Mouse (Mus musculus): Measurements from ENCODE around the gene Nr1i2.
"Not testable (repeated sequence)": the region's sequence is repeated elsewhere in the genome, so short reads cannot be mapped to it uniquely, and the experiment has no call there.

The Nr1i2 gene

DNA sequence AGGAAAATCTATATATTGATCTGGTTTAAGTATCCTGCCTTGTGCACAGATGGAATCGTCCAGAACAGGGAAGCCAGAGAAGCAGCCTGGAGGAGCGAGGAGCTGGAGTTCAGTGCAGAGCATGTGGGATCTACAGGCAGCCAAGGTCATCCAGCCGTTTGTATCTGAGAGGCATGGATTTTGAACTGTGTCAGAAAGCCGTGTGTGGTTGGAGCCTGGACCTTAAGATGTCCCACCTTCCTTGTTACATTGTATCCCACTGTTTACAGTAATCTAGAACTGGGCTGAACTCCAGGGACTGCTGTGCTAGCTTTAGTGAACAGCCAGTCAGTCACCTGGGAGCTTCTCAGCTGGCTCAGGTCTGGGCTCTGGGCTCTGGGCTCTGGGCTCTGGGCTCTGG is 8.1 kb downstream of the Nr1i2 start:
- no peak for DNase-seq

DNA sequence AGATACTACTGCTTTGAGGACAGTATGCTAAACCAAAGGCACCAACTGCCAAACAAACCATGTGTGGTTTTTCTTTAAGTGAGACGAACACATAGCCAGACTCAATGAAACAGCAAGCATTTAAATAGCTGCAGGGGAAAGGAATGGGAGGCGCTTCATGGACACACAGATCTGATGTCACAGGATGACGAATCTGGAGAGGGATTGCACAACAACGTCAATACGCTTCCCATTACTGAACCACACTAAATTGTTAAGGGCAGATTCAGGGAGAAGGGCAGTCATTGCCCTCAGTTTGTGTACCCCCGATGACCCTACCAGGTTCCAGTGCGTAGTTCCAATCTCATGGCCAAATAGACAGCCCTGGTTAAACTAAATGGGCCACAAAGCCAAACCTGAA is 8.8 kb downstream of the Nr1i2 start:
- DNase-seq = no peak

DNA sequence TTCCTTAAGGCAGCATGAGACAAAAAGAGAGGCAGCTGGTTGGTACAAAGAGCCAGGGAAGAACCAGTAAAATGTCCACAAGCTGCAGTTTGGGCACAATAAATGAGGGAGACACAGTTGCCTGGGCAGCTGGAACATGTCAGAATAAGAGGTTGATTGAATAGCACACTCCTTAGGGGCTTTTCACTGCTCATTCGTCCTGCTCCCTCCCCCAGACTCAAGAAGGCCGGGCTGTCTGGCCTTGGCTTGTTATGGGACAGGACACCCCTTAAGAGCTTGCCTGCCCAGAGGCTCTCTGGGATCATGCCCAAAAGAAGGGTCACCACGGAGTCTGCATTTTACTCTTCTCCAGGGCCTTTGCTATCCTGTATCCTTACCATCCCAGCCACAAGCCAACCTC is 11.3 kb downstream of the Nr1i2 start:
- no peak for DNase-seq

DNA sequence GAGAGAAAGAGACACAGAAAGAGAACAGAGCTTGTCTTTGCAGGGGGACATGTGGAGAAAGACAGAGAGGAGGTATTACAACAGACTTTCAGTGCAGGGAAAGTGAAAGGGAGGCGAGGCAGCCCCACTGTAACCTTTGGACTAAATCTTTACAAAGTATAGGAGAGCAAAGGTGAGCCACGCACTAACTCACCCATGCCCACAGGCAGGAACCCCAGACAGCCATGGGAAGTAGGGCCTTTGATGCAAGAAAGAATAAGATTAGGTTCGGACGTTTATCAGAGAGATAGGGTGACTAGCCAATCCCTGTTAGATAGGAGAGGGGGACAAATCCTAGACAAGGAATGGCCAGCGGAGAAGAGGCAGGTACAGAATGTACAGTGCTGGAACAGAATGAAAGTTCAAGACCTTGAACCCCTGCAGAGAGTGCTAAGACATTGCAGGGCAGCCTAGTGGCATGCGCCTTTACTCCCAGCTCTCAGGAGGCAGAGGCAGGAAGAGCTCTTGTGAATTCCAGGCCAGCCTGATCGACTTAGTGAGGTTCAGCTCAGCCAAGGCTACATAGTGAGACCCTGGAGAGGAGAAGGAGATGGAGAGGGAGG is 12.0 kb downstream of the Nr1i2 start:
- DNase-seq = no peak

DNA sequence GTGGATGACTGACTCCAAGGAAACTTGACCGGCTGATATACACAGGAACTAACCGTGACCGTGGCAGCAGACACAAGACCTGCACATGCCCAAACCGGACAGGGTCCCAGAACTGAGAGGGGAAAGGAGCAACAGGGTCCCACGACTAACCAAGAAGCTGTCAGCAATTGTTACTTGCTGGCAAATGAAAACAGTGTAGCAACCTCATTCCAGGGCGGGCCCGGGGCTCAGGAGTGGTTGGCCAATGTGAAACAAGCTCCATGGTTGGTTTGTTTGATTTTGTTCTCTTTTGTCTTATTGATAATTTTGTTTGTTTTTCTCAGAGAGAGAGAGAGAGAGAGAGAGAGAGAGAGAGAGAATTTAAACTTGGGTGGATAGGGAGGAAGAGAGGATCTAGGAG is 13.7 kb downstream of the Nr1i2 start:
- no peak for DNase-seq

DNA sequence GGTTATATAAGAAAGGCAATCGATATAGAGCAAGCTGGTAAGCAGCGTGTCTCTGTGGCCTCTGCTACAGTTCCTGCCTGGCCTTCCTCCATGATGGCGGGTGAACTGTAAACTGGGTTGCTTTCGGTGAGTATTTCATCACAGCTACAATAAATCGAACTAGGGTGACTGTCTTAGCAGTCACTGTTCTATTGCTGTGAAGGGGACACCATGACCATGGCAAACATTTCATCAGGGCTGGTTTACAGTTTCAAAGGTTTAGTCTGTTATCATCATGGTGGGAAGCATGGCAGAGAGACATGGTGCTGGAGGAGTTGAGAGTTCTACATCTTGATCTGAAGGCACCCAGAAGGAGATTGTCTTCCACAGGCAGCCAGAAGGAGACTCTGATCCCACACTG is 14.8 kb downstream of the Nr1i2 start:
- no peak for DNase-seq

DNA sequence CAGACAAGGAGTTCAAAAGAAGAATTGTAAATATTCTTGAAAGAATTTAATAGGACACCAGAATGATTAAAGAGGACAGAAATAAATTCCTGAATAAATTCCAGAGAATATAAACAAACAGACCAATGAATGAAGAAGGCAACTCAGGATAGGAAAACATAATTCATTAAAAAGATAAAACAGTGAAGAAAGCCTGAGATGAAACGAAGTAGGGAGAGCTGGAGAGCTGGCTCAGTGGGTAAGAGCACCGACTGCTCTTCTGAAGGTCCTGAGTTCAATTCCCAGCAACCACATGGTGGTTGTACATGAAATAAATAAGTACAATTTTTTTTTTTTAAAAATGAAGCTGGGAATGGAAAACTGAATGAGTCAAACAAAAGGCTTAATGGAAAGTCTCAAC is 19.9 kb downstream of the Nr1i2 start:
- no peak for DNase-seq

DNA sequence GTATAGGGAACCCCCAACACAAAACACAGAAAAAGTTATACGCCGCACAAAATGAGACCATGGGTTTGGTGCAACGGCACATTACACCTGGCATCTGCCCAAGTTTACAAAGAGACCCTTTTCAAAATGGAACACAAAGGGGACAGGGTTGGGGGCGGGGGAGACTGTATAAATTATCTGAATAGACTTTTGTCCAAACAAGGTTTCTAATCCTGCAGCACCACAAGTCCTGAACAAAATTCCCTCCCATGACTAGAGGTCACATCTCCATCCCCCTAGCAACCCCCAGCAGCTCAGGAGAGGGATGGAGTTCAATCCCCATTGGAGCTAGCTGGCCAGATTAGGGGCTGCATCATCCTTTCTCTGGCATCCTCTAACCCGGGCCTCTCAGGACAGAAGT is 22.1 kb downstream of the Nr1i2 start:
- no peak for DNase-seq

DNA sequence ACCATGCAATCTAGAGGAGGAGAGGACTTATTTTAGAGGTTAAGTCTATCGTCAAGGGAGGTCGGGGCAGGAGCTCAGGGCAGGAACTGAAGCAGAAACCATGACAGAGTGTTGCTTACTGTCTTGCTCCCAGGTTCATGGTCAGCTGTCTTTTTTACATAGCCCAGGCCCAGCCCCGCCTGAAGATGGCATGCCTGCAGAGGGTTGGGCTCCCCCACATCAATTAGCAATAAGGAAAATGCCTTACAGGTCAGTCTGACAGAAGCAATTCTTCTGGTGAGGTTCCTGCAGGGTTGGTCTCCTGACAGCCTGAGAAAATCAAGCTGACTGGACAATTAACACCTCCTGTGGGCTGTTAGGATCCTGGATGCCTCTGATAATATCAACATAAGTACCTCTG is 23.0 kb downstream of the Nr1i2 start:
- no peak for DNase-seq

DNA sequence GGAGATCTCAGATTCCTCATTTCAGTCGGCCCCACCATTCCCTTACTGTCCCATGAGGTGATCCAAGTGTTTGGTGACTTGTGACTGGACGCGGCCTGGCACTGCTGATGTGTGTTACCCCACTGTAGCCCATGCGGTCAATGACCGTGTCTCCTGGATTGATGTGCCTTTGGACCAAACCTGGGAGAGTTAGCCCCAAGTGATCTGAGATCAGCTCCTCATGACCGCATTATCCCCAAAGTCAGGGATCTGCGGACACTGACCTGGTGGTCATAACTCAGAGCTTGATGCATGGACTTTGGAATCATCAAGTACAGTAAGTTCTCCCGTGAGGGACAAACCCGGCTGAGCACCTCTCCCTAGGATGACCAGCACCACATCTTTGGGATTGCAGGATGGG is 38.7 kb downstream of the Nr1i2 start:
- no peak for DNase-seq

DNA sequence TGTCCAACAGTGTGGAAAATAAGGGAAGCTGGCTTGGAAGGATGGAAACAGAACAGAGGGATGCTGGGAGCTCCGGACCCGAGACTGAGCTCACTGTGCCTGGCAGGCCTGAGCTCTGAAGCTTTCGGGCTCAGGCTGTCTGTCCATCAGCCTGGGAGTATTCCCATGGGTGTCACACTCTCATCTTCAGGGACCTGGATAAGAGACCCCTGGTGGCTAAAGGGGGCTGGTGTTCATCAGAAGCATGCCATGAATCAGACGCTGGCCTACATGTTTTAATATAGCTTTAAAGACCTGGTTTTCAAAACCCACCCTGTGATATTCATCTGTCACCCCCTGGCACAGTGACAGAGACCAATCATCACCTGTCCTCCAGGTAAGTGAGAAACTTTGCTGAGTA is 39.5 kb downstream of the Nr1i2 start:
- DNase-seq = no peak

DNA sequence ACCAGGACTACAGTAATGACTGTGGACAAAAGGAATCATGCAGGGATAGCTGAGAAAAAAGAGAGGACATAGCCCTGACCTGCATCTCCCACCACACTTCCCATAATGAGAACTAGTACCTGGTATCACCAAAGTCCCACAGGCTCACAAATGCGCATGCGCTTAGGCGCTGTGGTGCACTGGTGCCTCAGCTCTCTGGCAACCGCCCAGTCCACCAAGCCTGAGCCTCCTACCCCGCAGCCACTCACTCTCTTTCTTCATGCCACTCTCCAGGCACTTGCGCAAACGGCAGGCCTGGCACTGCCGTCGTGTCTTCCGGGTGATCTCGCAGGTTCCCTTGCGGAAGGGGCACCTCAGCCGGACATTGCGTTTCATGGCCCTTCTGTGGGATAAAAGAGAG is 40.6 kb downstream of the Nr1i2 start:
- no peak for DNase-seq

DNA sequence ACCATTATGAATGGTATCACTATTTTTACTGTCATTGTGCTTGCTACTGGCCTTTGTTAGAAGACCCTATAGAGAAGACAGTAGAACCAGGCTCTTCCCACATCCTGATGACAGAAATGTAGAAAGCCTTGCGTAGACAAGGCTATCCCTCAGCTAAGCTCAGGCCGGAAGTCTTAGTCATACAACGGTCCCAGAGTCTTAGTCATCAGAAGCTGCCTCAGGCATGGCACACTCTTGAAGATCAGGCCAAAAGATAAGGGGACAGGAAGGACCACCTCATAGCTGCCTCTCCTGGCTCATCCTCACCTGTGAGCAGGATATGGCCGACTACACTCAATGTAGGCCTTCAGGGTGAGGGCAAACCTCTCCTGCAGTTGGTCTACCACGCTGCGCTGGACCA is 44.2 kb downstream of the Nr1i2 start:
- no peak for DNase-seq

DNA sequence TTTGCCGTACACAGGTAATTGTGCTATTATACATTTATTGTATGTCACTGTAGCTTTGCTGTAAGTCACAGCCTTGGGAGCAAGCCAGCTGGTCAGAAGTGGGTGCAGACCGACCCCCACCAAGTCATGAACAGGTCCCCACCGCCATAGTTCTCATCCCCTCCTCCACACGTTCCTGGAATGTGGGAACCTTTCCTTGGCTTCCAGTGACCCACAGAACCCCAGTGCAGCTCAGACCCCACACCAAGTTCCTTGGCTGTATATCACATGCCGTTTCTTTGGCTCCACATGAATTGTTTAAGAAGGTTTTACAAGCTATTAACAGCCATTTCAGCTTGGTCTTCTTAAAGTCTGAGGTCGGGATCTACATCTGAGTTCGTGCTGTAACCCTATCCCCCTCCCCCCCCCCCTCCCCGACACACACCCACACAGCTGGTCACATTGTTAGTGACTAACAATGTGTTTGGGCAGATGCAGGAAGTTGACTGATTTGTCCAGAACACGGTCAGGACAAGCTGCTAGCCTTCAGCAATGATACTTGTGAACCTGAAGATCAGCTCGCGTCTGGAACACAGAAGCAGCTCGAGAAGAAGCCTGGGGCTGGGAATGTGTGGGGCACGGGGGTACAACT is 46.2 kb downstream of the Nr1i2 start:
- no peak for DNase-seq

DNA sequence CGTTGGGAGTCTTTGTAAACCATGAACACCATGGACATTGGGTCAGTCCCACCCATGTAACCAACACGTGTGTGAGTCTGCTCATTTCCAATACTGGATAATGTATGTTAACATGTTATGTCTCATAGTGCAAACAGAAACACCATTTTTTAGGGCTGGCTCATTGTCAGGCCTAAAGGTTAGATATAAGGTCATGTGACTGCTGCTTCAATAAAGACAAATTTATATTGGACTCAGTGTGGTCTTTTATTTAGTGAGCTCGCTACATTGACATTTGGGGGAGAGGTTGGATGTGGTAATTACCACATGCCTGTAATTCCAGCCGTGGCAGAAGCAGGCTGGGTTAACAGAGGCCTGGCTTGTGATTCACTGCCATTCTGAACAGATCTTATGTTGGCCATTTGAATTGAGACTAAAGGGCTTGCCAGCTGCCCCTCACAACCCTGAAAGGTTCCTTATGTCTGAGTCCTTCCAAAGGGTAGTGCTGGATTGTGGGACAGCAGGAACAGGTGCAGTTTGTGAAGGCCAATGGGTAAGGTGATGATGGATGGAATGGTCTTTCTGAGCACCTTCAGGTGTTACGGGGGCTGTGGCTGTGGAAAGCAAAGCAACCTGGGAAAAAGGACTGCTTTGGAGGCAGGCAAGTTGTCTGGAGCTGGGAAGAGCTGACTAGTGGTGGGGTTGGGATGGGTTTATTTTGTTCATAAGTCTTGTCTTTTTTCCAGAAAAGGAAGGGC is 48.6 kb downstream of the Nr1i2 start:
- no peak for DNase-seq

DNA sequence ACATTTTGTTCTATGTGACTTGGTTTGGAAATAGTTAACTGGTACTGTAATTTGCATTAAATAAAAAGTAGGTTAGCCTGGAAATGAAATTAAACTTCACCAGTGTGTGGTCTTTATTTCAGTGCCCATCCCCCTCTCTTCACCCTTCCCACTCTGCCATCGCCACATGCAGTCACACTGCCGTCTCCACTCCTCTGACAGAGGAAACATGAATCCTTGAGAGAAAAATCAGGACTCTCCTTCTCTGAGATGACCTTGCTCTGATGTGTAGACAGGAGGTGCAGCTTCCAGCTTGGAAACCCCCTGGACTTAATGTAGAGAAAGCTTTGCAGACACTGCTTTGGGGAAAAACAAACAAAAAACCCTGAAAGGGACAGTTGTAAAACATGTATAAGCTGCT is 49.2 kb downstream of the Nr1i2 start:
- no peak for DNase-seq

DNA sequence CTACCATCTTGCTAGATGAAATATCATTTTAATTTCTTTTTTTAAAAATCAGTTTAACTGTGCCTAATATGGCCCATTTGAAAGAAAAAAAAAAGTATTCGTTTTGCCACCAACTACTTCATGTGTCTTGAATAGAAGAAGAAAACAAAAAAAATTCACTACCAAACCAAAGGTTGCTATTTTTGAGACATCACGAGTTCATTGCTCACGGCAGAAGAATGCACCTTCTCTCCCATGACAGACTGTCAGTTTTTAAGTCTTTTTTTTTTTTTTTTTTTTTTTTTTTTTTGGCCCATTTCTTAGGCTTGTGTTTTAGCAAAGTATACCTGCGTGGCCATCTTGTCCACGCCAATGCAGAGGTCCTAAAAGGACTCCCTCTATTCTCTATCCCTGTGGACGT is 50.5 kb downstream of the Nr1i2 start:
- DNase-seq = no peak

DNA sequence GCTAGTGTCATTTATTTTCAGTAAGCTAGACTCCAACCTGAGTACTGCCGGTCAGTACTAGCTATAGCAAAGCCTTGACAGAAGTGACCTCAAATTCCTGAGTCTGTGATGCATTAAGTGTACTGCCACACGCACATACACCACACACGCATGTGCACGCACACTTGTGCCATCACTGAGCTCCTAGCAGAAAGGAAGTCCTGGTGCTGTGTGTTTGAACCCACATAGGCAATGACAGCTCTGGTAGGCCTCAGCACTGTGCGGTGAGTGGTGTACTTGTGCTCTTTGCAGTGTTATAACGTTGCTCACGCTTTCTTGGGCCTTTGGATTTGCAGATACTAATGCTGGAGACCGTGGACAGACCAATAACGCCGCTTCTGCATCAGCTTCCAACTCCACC is 54.5 kb downstream of the Nr1i2 start:
- no peak for DNase-seq

DNA sequence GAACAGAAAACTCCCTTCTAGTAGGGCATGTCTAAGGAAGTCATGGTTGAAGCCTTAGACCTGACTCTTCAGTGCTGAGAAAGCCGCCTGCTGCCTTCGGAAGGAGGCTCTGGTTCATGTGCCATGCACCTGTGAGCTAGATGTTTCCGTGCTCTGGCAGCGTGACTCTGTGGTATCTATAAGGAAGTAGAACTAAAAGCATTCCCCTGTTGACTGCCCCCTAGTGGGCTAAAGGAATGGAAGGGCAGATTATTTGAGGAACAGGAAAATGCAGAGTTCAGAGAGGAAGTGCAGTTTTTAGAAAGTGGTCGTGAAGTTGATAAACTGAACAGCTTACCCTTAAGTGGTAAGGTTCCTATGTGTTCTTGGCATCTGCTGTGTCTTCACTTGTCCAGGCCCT is 54.9 kb downstream of the Nr1i2 start:
- DNase-seq = peak; percentile 28

DNA sequence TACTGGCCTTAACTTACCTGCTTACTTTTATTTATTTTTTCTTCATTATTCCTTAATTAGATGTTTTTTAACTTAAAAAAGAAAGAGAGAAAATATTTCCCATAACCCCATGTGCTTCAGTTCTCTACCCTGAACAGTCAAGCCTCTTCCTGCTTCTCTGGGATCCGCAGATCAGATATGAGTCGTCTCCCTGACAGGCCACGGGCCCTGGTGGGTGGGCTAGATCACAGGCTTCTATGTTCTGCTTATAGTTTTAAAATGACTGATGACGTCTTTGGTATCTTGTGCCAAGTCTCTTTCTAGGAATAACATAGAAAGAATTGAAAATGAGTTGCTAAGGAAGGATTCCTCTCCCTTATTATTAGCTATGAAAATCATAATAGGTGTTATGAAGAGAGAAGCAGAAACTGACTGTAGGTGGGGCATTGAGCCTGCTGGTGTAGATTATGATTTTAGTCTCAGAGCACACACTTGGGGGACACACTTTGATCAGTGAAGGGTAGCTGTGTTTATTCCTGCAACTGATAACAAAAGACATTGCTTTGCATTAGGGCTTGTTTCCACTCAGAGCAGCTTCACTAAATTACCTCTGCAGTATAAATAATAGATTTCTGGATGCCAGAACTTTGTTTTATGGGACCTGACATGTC is 57.6 kb downstream of the Nr1i2 start:
- DNase-seq = no peak

DNA sequence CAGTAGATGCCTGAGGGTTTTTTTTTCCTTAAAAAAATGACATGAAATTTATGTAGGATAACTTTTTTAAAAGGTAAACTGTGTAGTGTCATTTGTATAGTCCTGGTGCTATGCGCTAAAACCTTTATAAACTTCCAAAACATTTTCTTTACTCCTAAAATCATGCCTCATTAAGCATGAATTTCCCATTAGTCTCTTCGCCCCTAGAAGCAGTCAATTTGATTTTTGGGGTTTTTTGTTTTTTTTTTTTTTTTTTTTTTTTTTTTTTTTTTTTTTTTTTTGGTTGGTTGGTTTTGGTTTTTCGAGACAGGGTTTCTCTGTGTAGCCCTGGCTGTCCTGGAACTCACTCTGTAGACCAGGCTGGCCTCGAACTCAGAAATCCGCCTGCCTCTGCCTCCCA is 72.1 kb downstream of the Nr1i2 start:
- not testable (repeated sequence) for DNase-seq

DNA sequence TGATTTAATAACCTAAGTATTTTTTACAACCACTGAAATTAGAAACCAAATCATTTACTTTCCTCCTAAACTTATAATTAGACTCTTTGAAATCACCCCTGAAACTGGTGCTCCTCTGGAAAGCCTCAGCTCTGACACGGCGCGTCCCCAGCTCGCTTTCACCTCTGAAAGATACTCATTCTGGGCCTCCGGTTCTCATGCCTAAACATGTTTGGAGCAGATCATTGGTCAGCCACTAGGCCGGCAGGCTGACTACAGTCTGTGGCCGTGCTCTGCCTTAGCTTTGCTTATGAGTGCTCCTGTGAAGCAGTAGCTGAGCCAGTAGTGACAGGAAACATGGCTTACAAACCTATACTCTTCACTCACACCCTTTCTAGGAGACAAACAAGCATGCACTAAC is 89.4 kb downstream of the Nr1i2 start:
- no peak for DNase-seq
